Mouse (Mus musculus) heart, embryonic 16.5 days (tissue): ENCODE measurements at regions not wholly inside any gene's neighbourhood (a gene's known extent, or its start where the extent isn't known, plus 50 kb on each side); places are given as distances from the start of the nearest gene placed in this dataset.
"Not testable (repeated sequence)": the region's sequence is repeated elsewhere in the genome, so short reads cannot be mapped to it uniquely, and the experiment has no call there.

Experiments used
- ATAC-seq: fragments of 200-750 bp; cut with Nextera tagmentation; replicated peaks from 2 replicates; pipeline ENCODE4 v1.8.0; 2017; ENCODE audit warnings: moderate number of reproducible peaks; ENCODE audit not compliant: insufficient read depth, low FRiP score; ENCODE audit errors: extremely low read depth
- H3K27ac ChIP-seq: fragments of 300-500 bp; sonication (generic); 2 replicates; pipeline ENCODE4 v1.5.1; 2014; ENCODE audit warnings: mild to moderate bottlenecking, low read length, control low read depth, moderate library complexity
- H3K27me3 ChIP-seq: fragments of 300-500 bp; sonication (generic); 2 replicates; pipeline ENCODE4 v1.6.1; 2014; ENCODE audit warnings: low read length, mixed read lengths; ENCODE audit not compliant: control insufficient read depth, insufficient read depth
- H3K36me3 ChIP-seq: fragments of 300-500 bp; sonication (generic); 2 replicates; pipeline ENCODE4 v1.6.1; 2014; ENCODE audit not compliant: control insufficient read depth, insufficient read depth
- H3K4me1 ChIP-seq: fragments of 300-500 bp; sonication (generic); 2 replicates; pipeline ENCODE4 v1.6.1; 2014; ENCODE audit warnings: low read length, mixed read lengths; ENCODE audit not compliant: control insufficient read depth, insufficient read depth
- H3K4me2 ChIP-seq: fragments of 300-500 bp; sonication (generic); 2 replicates; pipeline ENCODE4 v1.6.1; 2014; ENCODE audit warnings: low read depth, mild to moderate bottlenecking, control low read depth, low read length
- H3K4me3 ChIP-seq: fragments of 300-500 bp; sonication (generic); 2 replicates; pipeline ENCODE4 v1.5.1; 2014; ENCODE audit warnings: mild to moderate bottlenecking, control low read depth, low read length
- H3K9ac ChIP-seq: fragments of 300-500 bp; sonication (generic); 2 replicates; pipeline ENCODE4 v1.6.1; 2014; ENCODE audit warnings: low read length, control low read depth
- H3K9me3 ChIP-seq: fragments of 300-500 bp; sonication (generic); replicated peaks from 2 replicates; pipeline ENCODE4 v1.6.1; 2016; ENCODE audit warnings: low read length; ENCODE audit not compliant: control insufficient read depth
- WGBS: fragments of 180-500 bp; shearing (Covaris S2); extraction: QIAGEN DNeasy Blood & Tissue Kit; methylation state at CpG from one replicate; pipeline ENCODE4 v1.1.7; 2014; 5-methylcytosine and 5-hydroxymethylcytosine counted together

DNA sequence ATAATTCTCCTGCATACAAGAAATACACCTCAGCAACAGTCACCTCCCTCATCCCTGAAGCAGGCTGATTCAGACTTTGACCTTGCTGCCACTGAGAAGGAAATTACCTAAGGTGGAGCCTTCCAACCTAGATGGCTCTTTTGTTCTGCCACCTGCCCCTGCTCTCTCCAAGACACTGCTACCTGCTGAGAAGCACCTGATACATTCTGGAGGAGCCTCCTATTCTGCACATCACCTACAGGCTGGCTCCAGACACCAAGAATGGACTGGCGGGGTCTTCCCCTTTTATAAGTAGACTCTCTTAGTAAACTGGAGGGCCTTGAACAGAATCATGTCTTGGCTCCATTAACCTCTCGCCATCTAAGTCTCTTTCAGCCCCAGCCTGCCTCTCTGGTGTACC is 1149.5 kb upstream of the 2610301B20Rik start:
- 84% methylated on average over 2 of the region's 2 CpGs for WGBS
- ATAC-seq, H3K4me1 ChIP-seq: not testable (repeated sequence)

DNA sequence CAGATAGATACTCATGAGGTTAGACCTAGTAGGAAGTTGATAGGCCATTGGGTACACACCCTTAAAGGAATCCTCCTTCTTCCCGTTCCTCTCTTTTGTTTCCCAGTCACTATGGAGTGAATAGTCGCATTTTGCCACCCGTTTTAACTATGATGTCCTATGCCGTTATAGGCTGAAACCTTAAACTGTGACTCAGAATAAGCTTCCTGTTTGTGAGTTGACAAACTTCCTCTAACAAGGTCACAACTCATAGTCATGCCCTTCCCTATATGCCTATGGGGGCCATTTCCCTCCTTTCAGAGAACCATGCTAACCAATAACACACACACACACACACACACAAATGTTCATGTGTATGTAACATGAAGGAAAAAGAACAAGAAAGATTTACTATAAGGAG is 1136.6 kb upstream of the 2610301B20Rik start:
- Histone ChIP-seq H3K4me1 (no peaks in the 10 kb centered on the region), H3K4me2 (no peak overlapping the region), H3K27ac (no peak overlapping the region), H3K9me3 (no peaks in the 10 kb centered on the region), H3K9ac (no peak overlapping the region), H3K27me3 (no peaks in the 10 kb centered on the region), H3K36me3 (no peaks in the 10 kb centered on the region), H3K4me3 (no peak overlapping the region)
- ATAC-seq, result no peak
- 78% methylated on average over 4 of the region's 4 CpGs for WGBS

More for the DNA sequence above, 1149.5 kb upstream of the 2610301B20Rik start:
- not testable (repeated sequence) for H3K27ac ChIP-seq, H3K27me3 ChIP-seq, H3K36me3 ChIP-seq, H3K9me3 ChIP-seq, H3K4me3 ChIP-seq, H3K9ac ChIP-seq, H3K4me2 ChIP-seq

DNA sequence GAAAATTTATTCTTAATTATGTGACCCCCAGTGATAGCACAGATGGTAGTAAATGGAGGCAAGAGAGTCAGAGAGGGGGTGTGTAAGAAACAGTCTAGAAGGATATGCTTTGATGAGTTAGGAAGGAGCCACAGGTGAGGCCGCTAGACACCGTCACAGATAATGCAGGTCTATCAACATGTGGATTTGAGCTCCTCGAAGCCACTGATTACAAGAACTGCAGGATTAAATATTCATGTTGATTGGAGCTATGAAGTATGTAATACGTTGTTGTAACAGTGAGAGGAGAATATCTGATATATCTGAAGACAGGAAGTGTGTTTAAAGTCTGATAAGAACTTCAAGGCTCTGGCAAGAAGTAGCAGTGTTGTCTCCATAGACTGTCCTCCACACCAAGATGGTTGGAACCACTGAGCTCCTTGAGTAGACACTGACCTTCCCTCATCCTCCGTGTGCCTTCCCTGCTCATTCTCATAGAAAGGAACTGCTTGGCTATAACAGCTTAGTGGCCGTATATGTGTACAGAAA is 1126.8 kb upstream of the 2610301B20Rik start:
- no peak overlapping the region for H3K27ac ChIP-seq
- no peak overlapping the region for H3K4me2 ChIP-seq
- H3K9ac ChIP-seq, result no peak overlapping the region
- H3K27me3 ChIP-seq, result no peaks in the 10 kb centered on the region
- no peaks in the 10 kb centered on the region for H3K4me1 ChIP-seq
- H3K9me3 ChIP-seq, result no peaks in the 10 kb centered on the region
- no peak overlapping the region for H3K4me3 ChIP-seq
- no peaks in the 10 kb centered on the region for H3K36me3 ChIP-seq
- 74% methylated on average over 6 of the region's 6 CpGs for WGBS
- ATAC-seq, result no peak

DNA sequence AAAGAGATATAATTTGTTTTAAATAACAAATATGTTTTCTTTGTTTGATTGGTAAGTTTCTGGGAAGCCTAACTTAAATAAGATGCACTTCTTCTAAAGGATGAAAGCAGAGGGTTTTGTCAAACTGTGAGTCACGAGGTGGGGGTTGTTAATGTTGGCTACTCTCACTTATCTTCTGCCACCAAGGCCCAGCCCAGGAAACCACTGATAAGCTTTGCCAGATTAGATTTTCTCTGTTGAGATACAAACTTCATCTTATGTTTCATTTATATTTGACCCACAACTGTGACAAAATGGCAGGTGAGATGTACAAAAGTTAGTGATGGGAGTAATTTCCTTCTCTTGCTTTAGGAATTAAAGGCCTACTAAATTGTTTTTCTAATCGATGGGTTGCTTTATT is 1126.2 kb upstream of the 2610301B20Rik start:
- no peaks in the 10 kb centered on the region for H3K36me3 ChIP-seq
- no peaks in the 10 kb centered on the region for H3K27me3 ChIP-seq
- no peak overlapping the region for H3K9ac ChIP-seq
- no peaks in the 10 kb centered on the region for H3K4me1 ChIP-seq
- H3K9me3 ChIP-seq, result no peaks in the 10 kb centered on the region
- H3K27ac ChIP-seq, result no peak overlapping the region
- 46% methylated on average over 2 of the region's 2 CpGs for WGBS
- no peak for ATAC-seq
- H3K4me2 ChIP-seq, result no peak overlapping the region
- no peak overlapping the region for H3K4me3 ChIP-seq

DNA sequence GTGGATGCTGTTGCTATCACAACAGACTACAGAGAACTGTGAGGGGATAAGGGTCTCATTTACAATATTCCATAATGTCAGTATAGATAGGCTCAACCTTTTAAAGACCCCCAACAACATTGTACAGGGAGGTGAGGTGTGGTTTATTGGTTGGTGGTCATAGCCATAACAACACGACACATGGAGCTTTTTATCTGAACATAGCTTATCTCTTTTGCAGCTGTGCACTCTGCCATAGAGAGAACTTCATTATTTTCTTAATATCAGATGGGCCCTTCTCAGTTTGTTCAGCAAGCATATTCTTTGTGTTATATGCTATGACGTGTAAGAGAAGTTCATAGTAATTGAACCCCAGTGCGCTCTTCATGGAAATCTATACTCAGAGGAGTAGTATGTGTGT is 1124.4 kb upstream of the 2610301B20Rik start:
- H3K27me3 ChIP-seq, result no peaks in the 10 kb centered on the region
- no peak overlapping the region for H3K4me3 ChIP-seq
- H3K27ac ChIP-seq, result no peak overlapping the region
- WGBS, result 81% methylated on average over 3 of the region's 3 CpGs
- no peak for ATAC-seq
- no peaks in the 10 kb centered on the region for H3K9me3 ChIP-seq
- H3K4me1 ChIP-seq, result no peaks in the 10 kb centered on the region
- H3K9ac ChIP-seq, result no peak overlapping the region
- no peak overlapping the region for H3K4me2 ChIP-seq
- no peaks in the 10 kb centered on the region for H3K36me3 ChIP-seq

DNA sequence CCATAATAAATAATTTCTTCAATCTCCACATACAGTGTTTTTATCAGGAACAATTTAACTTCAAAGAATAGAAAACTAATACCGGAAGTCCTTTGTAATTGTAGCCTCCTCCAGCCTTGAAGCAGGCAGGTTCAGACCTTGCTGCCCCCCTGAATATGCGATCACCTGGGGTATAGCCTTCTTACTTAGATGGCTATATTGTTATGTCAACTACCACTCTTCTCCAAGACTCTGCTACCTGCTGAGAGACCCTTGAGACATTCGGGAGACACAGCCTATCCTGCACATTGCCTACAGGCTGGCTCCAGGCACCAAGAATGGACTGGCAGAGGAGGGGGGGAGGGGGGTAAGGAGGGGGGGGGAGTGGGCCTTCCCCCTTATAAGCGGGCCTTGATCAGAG is 1123.9 kb upstream of the 2610301B20Rik start:
- Histone ChIP-seq H3K36me3 (no peaks in the 10 kb centered on the region), H3K4me3 (no peak overlapping the region), H3K4me1 (no peaks in the 10 kb centered on the region), H3K4me2 (no peak overlapping the region), H3K9me3 (no peaks in the 10 kb centered on the region), H3K9ac (no peak overlapping the region), H3K27me3 (no peaks in the 10 kb centered on the region), H3K27ac (no peak overlapping the region)
- no peak for ATAC-seq
- WGBS, result 73% methylated on average over 4 of the region's 4 CpGs

DNA sequence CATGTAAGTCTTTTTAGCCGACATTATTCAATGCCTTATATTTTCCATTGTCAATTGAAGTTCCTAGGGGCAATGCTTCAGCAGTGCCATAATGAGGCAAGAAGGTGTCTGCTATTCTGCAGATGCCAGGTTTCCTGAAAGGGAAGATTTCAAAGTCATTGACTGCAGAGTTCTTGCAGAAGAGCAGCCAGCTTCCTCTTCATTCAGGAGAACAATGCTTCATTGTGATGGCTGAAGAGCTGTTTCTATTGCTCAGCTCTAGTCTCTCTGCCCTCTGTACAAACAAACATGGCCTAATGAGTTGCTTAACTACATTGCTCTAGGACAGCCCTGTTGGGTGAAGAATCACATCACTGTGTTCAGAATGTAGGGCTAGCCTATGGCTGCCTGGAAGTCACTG is 1111.0 kb upstream of the 2610301B20Rik start:
- Histone ChIP-seq H3K36me3 (no peaks in the 10 kb centered on the region), H3K9ac (no peak overlapping the region), H3K9me3 (no peaks in the 10 kb centered on the region; the same call in 1 of the 2 replicates), H3K4me3 (no peak overlapping the region), H3K4me1 (no peaks in the 10 kb centered on the region), H3K27ac (no peak overlapping the region), H3K27me3 (no peaks in the 10 kb centered on the region), H3K4me2 (no peak overlapping the region)
- WGBS, result 57% methylated on average over 1 of the region's 1 CpGs
- no peak for ATAC-seq

DNA sequence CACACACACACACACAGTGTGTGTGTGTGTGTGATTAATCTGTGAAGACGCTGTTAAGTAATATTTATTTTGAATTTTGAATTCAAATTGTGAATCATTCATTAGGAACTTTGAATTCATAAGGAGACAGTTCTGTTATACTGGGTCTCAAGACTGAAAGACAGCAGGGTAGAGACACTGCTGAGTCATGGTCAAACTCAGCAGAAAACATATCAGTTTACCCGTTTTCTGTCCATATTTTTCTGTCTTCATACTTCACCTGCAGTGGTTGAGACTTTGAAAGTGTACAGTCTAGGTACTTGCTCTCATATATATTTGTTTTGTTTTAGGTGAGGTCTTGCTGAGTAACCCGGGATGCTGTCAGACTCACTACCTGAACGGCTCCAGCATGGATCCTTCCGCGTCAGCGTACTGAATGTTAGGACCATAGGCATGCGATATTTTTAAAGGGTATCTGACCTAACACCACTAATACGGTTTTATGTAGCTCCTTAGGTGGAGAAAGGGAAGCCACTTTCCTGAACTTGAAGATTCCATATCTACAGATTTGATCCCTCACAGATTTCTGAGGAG is 1104.6 kb upstream of the 2610301B20Rik start:
- Histone ChIP-seq H3K27me3 (no peaks in the 10 kb centered on the region), H3K4me1 (no peaks in the 10 kb centered on the region), H3K9ac (peak overlapping the region; percentile 72), H3K4me3 (peak overlapping the region; percentile 62), H3K9me3 (no peaks in the 10 kb centered on the region), H3K36me3 (no peaks in the 10 kb centered on the region), H3K4me2 (peak overlapping the region; percentile 78), H3K27ac (no peak overlapping the region)
- WGBS, result 50% methylated on average over 9 of the region's 9 CpGs
- ATAC-seq, result no peak

DNA sequence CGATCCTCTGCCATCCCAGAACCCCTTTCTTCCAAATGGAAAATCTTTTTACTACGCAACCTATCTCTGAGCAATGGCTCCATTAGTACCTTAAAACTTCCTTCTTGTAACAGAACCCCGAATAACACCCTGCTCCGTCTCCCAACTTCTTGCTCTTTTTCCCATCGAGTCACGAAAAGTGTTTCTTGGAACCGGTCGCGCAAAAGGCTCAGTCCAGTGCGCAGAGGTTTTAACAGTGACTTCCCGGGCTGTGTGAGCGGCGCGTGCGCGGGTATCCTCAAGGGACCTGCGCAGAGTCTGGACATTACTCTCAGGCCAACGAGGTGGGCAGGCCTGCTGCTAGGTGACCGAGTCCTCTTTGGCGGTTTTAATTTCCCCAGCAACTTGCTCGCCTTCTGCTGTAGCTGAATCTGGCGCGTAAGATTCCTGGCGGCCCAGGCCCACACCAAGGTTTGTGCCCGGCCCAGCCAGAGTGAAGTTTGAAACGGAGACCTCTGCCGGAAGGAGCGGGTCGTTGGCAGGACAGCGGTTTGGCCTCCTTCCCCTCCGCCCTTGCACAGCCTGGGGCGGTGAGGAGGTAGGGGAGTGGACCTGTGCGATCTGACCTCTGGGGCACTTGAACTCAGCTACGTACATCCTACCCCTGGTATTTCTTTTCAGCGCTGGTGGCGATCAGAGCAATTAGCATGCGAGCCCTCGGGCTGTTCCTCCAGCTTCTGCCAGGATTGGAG is 1103.8 kb upstream of the 2610301B20Rik start:
- no peaks in the 10 kb centered on the region for H3K9me3 ChIP-seq
- no peaks in the 10 kb centered on the region for H3K27me3 ChIP-seq
- H3K27ac ChIP-seq, result peak overlapping the region; percentile 80
- H3K36me3 ChIP-seq, result no peaks in the 10 kb centered on the region
- peak; percentile 90 for ATAC-seq
- H3K9ac ChIP-seq, result peak overlapping the region; percentile 72
- WGBS, result 1% methylated on average over 38 of the region's 38 CpGs
- H3K4me3 ChIP-seq, result peak overlapping the region; percentile 62
- peak overlapping the region; percentile 78 for H3K4me2 ChIP-seq
- no peaks in the 10 kb centered on the region for H3K4me1 ChIP-seq
